Mouse (Mus musculus) monocyte, adult 5-6 weeks (primary cell): ENCODE measurements around the gene Npcd. TPM values are rescaled to one million over a fixed set of nuclear protein-coding genes. Genes with fewer than 3 reads are reported as not detected.
"Not testable (repeated sequence)": the region's sequence is repeated elsewhere in the genome, so short reads cannot be mapped to it uniquely, and the experiment has no call there.

ENCODE experiments used
- ATAC-seq: fragments of 153-309, 156-312 bp; replicated peaks from 2 replicates; pipeline ENCODE4 v1.8.0; 2017; ENCODE audit warnings: mild to moderate bottlenecking; ENCODE audit not compliant: low TSS enrichment, insufficient number of reproducible peaks, severe bottlenecking, poor library complexity, low FRiP score
- total RNA-seq: library from RNA; stranded (forward); fragments of 200-1000, 200-491, 200-594 nt; gene quantifications from 3 replicates; pipeline ENCODE4 v1.2.3, GENCODE M21; 2017

The Npcd gene
- total RNA-seq, 1 experiment from 2014 or later = not detected

GRCm38 (mm10) chr15:79833251-79834050, 586 bp downstream of the Npcd start:
- no peak for ATAC-seq

- no peak; the same call in 1 of the 2 replicates for ATAC-seq
Observed at GRCm38 (mm10) chr15:79832064-79832900, 1.8 kb downstream of the Npcd start.

GRCm38 (mm10) chr15:79830388-79830787, 3.6 kb downstream of the Npcd start:
- ATAC-seq = peak; percentile 64; the same call in 1 of the 2 replicates

- ATAC-seq = no peak
Observed at GRCm38 (mm10) chr15:79829431-79829830, 4.6 kb downstream of the Npcd start.

GRCm38 (mm10) chr15:79828366-79829035, 5.5 kb downstream of the Npcd start:
- ATAC-seq = no peak

- ATAC-seq = no peak
Observed at GRCm38 (mm10) chr15:79827778-79828210, 6.2 kb downstream of the Npcd start.

GRCm38 (mm10) chr15:79827061-79827777, 6.8 kb downstream of the Npcd start:
- ATAC-seq = no peak

GRCm38 (mm10) chr15:79826221-79826935, 7.7 kb downstream of the Npcd start:
- ATAC-seq = no peak

- ATAC-seq = no peak
Observed at GRCm38 (mm10) chr15:79825146-79825825, 8.8 kb downstream of the Npcd start.

GRCm38 (mm10) chr15:79823588-79824280, 10.3 kb downstream of the Npcd start:
- no peak for ATAC-seq

- ATAC-seq = no peak
Observed at GRCm38 (mm10) chr15:79822265-79823199, 11.5 kb downstream of the Npcd start.

GRCm38 (mm10) chr15:79818325-79818724, 15.7 kb downstream of the Npcd start:
- no peak for ATAC-seq

GRCm38 (mm10) chr15:79813666-79814258, 20.3 kb downstream of the Npcd start:
- ATAC-seq = no peak

GRCm38 (mm10) chr15:79812840-79813239, 21.2 kb downstream of the Npcd start:
- not testable (repeated sequence) for ATAC-seq

GRCm38 (mm10) chr15:79810997-79811396, 23.0 kb downstream of the Npcd start:
- no peak for ATAC-seq

- ATAC-seq = no peak
Observed at GRCm38 (mm10) chr15:79810061-79810460, 24.0 kb downstream of the Npcd start.
